12 mouse cellular contexts compared by ENCODE assay signal in the genomic region with DNA sequence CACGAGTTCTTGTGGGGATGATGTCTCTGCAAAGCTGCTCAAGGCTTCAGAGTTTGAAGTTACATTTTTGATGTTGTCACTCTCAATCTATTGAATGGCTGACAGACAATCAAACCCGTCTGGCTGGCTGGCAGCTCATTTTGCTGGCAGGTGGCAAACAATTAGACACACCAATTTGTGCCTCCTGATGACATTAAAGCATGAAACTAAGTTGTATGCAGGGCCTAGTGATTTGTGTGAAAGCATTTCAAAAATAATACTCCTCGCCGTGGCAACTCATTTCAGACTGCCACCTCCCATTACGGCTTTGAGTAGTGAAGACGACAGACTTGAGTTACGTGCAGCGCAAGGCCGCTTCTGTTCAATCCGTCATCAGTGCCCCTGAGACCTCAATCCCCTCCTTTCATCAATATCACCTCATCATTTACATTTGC.
A peak's percentile ranks its signal among the peaks of the same experiment; 100 is the strongest.
DNase-seq lines count a peak whose midpoint lies in the region; ATAC-seq and TF ChIP-seq lines count a peak whose summit lies in the region.
"Had no signal": no experiment of that assay in that cellular context is flagged by ENCODE, and none has a peak within 500 bp of the region (broad histone marks: within the 10 kb centered on the region; RNA-seq: fewer than 3 reads in every experiment).

No protein-coding gene starts in this region.

- peak; percentile 34 for DNase-seq in layer of hippocampus, adult 9-11 months
- no peak for DNase-seq in layer of hippocampus, adult 11-12 months (ENCODE audit: low spot score)
- DNase-seq in embryonic facial prominence, embryonic 14.5 days (ENCODE audit: low spot score) = peak; percentile 5
- DNase-seq in hindbrain, embryonic 14.5 days (ENCODE audit: low spot score) = peak; percentile 41
- peak; percentile 59 for DNase-seq in midbrain, postnatal 0 days (ENCODE audit: low spot score)
- no peak for DNase-seq in testis, postnatal 10 days (ENCODE audit: low spot score)
- no peak for DNase-seq in kidney, adult 9 months

- no peak for TF ChIP-seq CTCF in midbrain, postnatal 0 days (IDR thresholded peaks at IDR 0.05)

- peaks cover 18% of the 10 kb centered on the region; the same call in 1 of the 2 replicates for H3K36me3 ChIP-seq in embryonic facial prominence, embryonic 14.5 days (ENCODE audit: control insufficient read depth, insufficient read depth, low read length)
- peaks cover 32% of the 10 kb centered on the region; the same call in 1 of the 2 replicates for H3K36me3 ChIP-seq in hindbrain, embryonic 14.5 days (replicated peaks; ENCODE audit: control insufficient read depth, insufficient read depth)
- H3K36me3 ChIP-seq in midbrain, postnatal 0 days (ENCODE audit: insufficient read depth, low read length) = 0 out of 2 replicates have a peak, but pooled peaks cover 3% of the 10 kb centered on the region

- no peaks in the 10 kb centered on the region for H3K27me3 ChIP-seq in embryonic facial prominence, embryonic 14.5 days (replicated peaks; ENCODE audit: control insufficient read depth, insufficient read depth, low read length)
- no peaks in the 10 kb centered on the region for H3K27me3 ChIP-seq in hindbrain, embryonic 14.5 days (ENCODE audit: control insufficient read depth, insufficient read depth, low read length)
- H3K27me3 ChIP-seq in midbrain, postnatal 0 days (ENCODE audit: insufficient read depth, low read length) = no peaks in the 10 kb centered on the region
- H3K27me3 ChIP-seq: heart, embryonic 13.5 days had no signal

- H3K4me2 ChIP-seq in embryonic facial prominence, embryonic 14.5 days (ENCODE audit: low read depth, low read length) = no peak overlapping the region
- H3K4me2 ChIP-seq in hindbrain, embryonic 14.5 days (replicated peaks) = no peak overlapping the region
- H3K4me2 ChIP-seq in midbrain, postnatal 0 days (ENCODE audit: low read depth, low read length, poor library complexity, severe bottlenecking) = no peak overlapping the region
- H3K4me2 ChIP-seq: heart, embryonic 13.5 days had no signal

- WGBS in embryonic facial prominence, embryonic 14.5 days = 52% methylated on average over 10 of the region's 10 CpGs
- 17% methylated on average over 10 of the region's 10 CpGs for WGBS in hindbrain, embryonic 14.5 days
- WGBS in midbrain, postnatal 0 days = 20% methylated on average over 10 of the region's 10 CpGs

- no peak overlapping the region for H3K9ac ChIP-seq in embryonic facial prominence, embryonic 14.5 days (ENCODE audit: low read depth, low read length)
- H3K9ac ChIP-seq in hindbrain, embryonic 14.5 days = no peak overlapping the region
- H3K9ac ChIP-seq in midbrain, postnatal 0 days (replicated peaks; ENCODE audit: low read length, poor library complexity, severe bottlenecking) = no peak overlapping the region
- H3K9ac ChIP-seq: heart, embryonic 13.5 days had no signal

- H3K27ac ChIP-seq in embryonic facial prominence, embryonic 14.5 days (replicated peaks; ENCODE audit: low read depth, low read length) = no peak overlapping the region
- H3K27ac ChIP-seq in hindbrain, embryonic 14.5 days = peak overlapping the region; percentile 2
- H3K27ac ChIP-seq in midbrain, postnatal 0 days (ENCODE audit: low read depth, low read length) = peak overlapping the region; percentile 12; the same call in 1 of the 2 replicates
- H3K27ac ChIP-seq: heart, embryonic 13.5 days had no signal

- H3K4me3 ChIP-seq in embryonic facial prominence, embryonic 14.5 days (ENCODE audit: low read depth, low read length) = no peak overlapping the region
- no peak overlapping the region for H3K4me3 ChIP-seq in hindbrain, embryonic 14.5 days (replicated peaks; ENCODE audit: low read length)
- H3K4me3 ChIP-seq in midbrain, postnatal 0 days (ENCODE audit: low read depth, low read length) = no peak overlapping the region
- H3K4me3 ChIP-seq: heart, embryonic 13.5 days; myocyte had no signal

- no peak for ATAC-seq in embryonic facial prominence, embryonic 14.5 days (ENCODE audit: low read depth)
- peak; percentile 82 for ATAC-seq in hindbrain, embryonic 14.5 days (ENCODE audit: low FRiP score)
- ATAC-seq in midbrain, postnatal 0 days (ENCODE audit: low FRiP score) = peak; percentile 56; the same call in 1 of the 2 replicates
- no peak for ATAC-seq in CD4-positive, CD25-positive, alpha-beta regulatory T cell, adult 4 months
- ATAC-seq: intestine, embryonic 16.5 days; lung, postnatal 0 days had no signal

- H3K9me3 ChIP-seq in embryonic facial prominence, embryonic 14.5 days (ENCODE audit: control insufficient read depth, low read length) = no peaks in the 10 kb centered on the region
- H3K9me3 ChIP-seq in hindbrain, embryonic 14.5 days (ENCODE audit: control insufficient read depth, low read length) = no peaks in the 10 kb centered on the region
- H3K9me3 ChIP-seq in midbrain, postnatal 0 days (ENCODE audit: low read length) = no peaks in the 10 kb centered on the region
- H3K9me3 ChIP-seq: heart, embryonic 13.5 days had no signal

- H3K4me1 ChIP-seq in embryonic facial prominence, embryonic 14.5 days (ENCODE audit: control insufficient read depth, insufficient read depth, low read length) = no peaks in the 10 kb centered on the region
- peaks cover 7% of the 10 kb centered on the region for H3K4me1 ChIP-seq in hindbrain, embryonic 14.5 days (replicated peaks; ENCODE audit: control insufficient read depth, insufficient read depth, low read length)
- H3K4me1 ChIP-seq in midbrain, postnatal 0 days (ENCODE audit: insufficient read depth, low read length) = no peaks in the 10 kb centered on the region
- H3K4me1 ChIP-seq: heart, embryonic 13.5 days had no signal

Comparison
In these comparisons a context has a peak if more than half of its experiments do, and no peak if none do; other contexts are left out.
1. DNase-seq: peak in layer of hippocampus, adult 9-11 months (single experiment), embryonic facial prominence, embryonic 14.5 days (single experiment), hindbrain, embryonic 14.5 days (single experiment) and midbrain, postnatal 0 days (single experiment); none in layer of hippocampus, adult 11-12 months (single experiment), testis, postnatal 10 days (single experiment) and kidney, adult 9 months (single experiment).
2. ATAC-seq: peak in hindbrain, embryonic 14.5 days (single experiment) and midbrain, postnatal 0 days (single experiment); none in embryonic facial prominence, embryonic 14.5 days (single experiment) and CD4-positive, CD25-positive, alpha-beta regulatory T cell, adult 4 months (single experiment).